Mouse (Mus musculus) heart, embryonic 11.5 days (tissue): Measurements from ENCODE around the gene Cfd. TPM values are rescaled to one million over a fixed set of nuclear protein-coding genes. Genes with fewer than 3 reads are reported as not detected.

Source experiments
- ATAC-seq: fragments of 200-750 bp; cut with Nextera tagmentation; replicated peaks from 2 replicates; pipeline ENCODE4 v1.8.0; 2017; ENCODE audit warnings: moderate library complexity; ENCODE audit not compliant: insufficient number of reproducible peaks, low FRiP score, low TSS enrichment
- H3K27ac ChIP-seq: fragments of 300-500 bp; sonication (generic); 2 replicates; pipeline ENCODE4 v1.5.1; 2014; ENCODE audit warnings: mild to moderate bottlenecking, low read depth, low read length
- H3K27me3 ChIP-seq: fragments of 300-500 bp; sonication (generic); 2 replicates; pipeline ENCODE4 v1.6.1; 2014; ENCODE audit warnings: mild to moderate bottlenecking, low read length, mixed read lengths; ENCODE audit not compliant: control insufficient read depth, insufficient read depth
- H3K36me3 ChIP-seq: fragments of 300-500 bp; sonication (generic); 2 replicates; pipeline ENCODE4 v1.6.1; 2014; ENCODE audit warnings: mild to moderate bottlenecking, low read length, moderate library complexity, mixed read lengths; ENCODE audit not compliant: control insufficient read depth, insufficient read depth
- H3K4me1 ChIP-seq: fragments of 300-500 bp; sonication (generic); 2 replicates; pipeline ENCODE4 v1.6.1; 2014; ENCODE audit warnings: low read length; ENCODE audit not compliant: control insufficient read depth, insufficient read depth
- H3K4me2 ChIP-seq: fragments of 300-500 bp; sonication (generic); 2 replicates; pipeline ENCODE4 v1.6.1; 2014; ENCODE audit warnings: mild to moderate bottlenecking, moderate library complexity
- H3K4me3 ChIP-seq: fragments of 300-500 bp; sonication (generic); 2 replicates; pipeline ENCODE4 v1.5.1; 2014; ENCODE audit warnings: low read depth, low read length
- H3K9ac ChIP-seq: fragments of 300-500 bp; sonication (generic); 2 replicates; pipeline ENCODE4 v1.6.1; 2014; ENCODE audit warnings: mild to moderate bottlenecking, low read depth, low read length, moderate library complexity
- H3K9me3 ChIP-seq: fragments of 300-500 bp; sonication (generic); replicated peaks from 2 replicates; pipeline ENCODE4 v1.6.1; 2016; ENCODE audit warnings: low read length; ENCODE audit not compliant: control insufficient read depth
- WGBS: fragments of 180-500 bp; shearing (Covaris S2); extraction: QIAGEN DNeasy Blood & Tissue Kit; methylation state at CpG from one replicate; pipeline ENCODE4 v1.1.7; 2014; ENCODE audit not compliant: insufficient replicate concordance; 5-methylcytosine and 5-hydroxymethylcytosine counted together
- polyA plus RNA-seq: library from polyadenylated mRNA; unstranded; fragments of >200 nt; fragmentation: Nextera tagmentation; extraction: Ambion mirVana; gene quantifications from 2 replicates; pipeline ENCODE4 v1.2.1, GENCODE M21; 2014

The Cfd gene
- polyA plus RNA-seq, 1 experiment from 2014 or later = not detected

DNA sequence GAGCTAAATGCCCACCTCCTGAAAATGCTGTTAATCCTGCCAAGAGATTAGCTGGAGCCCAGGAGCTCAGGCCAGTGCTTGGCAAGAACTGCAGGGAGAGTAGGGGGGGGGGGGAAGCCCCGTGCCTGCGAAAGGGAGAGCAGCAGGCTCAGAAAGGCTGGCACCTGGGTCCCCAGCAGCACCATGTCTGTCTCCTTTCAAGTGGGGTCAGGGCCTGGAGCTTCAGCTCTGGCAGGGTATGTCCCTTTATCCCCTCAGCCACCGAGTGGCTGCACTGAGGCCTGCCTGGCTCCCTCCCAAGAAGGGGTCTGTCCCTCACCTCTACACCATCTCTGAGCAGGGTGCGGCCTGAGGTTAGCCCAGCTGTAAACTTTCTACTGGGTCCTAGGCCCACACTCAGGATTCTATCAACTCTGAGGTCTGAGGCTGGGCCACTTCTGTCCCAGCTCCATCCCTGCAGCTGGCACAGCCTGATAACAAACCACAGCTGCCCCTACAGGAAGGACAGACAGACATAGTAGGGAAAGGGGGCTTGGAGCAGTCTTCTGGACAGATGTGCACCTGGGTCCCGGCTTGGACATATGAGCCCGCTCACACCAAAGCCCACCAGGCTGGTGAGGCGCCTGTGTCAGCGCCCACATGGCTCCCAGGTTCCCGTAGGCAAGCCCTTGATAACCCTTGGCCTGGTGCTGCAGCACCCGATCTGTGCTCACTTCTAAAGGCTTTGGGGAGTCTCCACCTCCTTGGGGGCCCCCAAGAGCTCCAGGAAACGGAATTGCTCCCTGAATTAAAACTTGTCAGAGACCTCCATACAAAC is 23.7 kb downstream of the Cfd start:
- Histone ChIP-seq H3K36me3 (peaks cover 7% of the 10 kb centered on the region; the same call in 1 of the 2 replicates), H3K9me3 (no peaks in the 10 kb centered on the region), H3K27me3 (peaks cover 19% of the 10 kb centered on the region), H3K4me2 (no peak overlapping the region), H3K9ac (peak overlapping the region; percentile 44; the same call in 1 of the 2 replicates), H3K4me3 (no peak overlapping the region), H3K4me1 (peaks cover 38% of the 10 kb centered on the region), H3K27ac (no peak overlapping the region)
- ATAC-seq = no peak
- 59% methylated on average over 11 of the region's 11 CpGs for WGBS

DNA sequence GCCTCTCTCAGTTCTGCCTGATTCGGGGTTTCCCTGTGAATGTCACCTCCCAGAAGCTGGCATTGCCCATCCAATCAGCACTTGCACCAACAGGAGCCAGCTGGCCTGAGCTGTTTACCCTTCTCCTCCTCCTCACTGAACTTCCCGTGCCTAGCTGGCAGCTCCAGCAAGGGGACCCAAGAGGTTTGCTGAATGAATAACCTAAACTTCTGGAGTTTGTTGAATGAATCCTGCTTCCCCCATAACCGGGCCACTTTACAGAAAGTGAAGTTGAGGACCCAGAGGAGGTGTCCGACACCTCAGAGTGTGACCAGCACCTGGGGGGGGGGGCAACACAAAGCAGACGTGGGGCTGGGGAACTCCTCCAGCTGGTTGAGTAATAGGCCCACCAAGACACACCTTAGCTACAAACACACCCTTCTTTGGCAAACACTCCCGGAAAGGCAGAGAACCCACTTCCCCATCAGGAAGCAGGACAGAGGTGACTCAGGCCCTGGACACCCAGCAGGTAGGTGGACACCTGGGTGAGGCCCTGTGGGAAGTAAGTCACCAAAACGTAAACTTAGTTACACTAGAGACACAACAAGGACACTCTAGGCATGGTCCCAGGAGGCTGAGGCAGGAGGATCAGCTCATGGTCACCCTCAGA is 24.4 kb downstream of the Cfd start:
- WGBS = 67% methylated on average over 7 of the region's 7 CpGs
- Histone ChIP-seq H3K36me3 (peaks cover 7% of the 10 kb centered on the region; the same call in 1 of the 2 replicates), H3K4me3 (no peak overlapping the region), H3K27ac (no peak overlapping the region), H3K4me2 (no peak overlapping the region), H3K9ac (no peak overlapping the region), H3K27me3 (peaks cover 27% of the 10 kb centered on the region), H3K9me3 (no peaks in the 10 kb centered on the region), H3K4me1 (peaks cover 40% of the 10 kb centered on the region)
- ATAC-seq = no peak

GRCm38 (mm10) chr10:79916081-79916480 is 25.4 kb downstream of the Cfd start:
- H3K36me3 ChIP-seq = peaks cover 4% of the 10 kb centered on the region; the same call in 1 of the 2 replicates
- ATAC-seq = no peak
- WGBS = 8% methylated on average over 8 of the region's 8 CpGs
- peaks cover 44% of the 10 kb centered on the region for H3K4me1 ChIP-seq
- H3K27ac ChIP-seq = no peak overlapping the region; the same call in 1 of the 2 replicates
- peak overlapping the region; percentile 84 for H3K9ac ChIP-seq
- peak overlapping the region; percentile 87 for H3K4me2 ChIP-seq
- no peaks in the 10 kb centered on the region for H3K9me3 ChIP-seq
- peak overlapping the region; percentile 80 for H3K4me3 ChIP-seq
- peaks cover 37% of the 10 kb centered on the region for H3K27me3 ChIP-seq

- 3% methylated on average over 42 of the region's 42 CpGs for WGBS
- H3K27me3 ChIP-seq = peaks cover 46% of the 10 kb centered on the region
- peak within 1 kb of the TSS; percentile 84 for H3K9ac ChIP-seq
- H3K9me3 ChIP-seq = no peaks in the 10 kb centered on the region
- H3K4me3 ChIP-seq = peak within 1 kb of the TSS; percentile 80
- no peaks in the 10 kb centered on the region for H3K36me3 ChIP-seq
- ATAC-seq = peak; percentile 83
- peak within 1 kb of the TSS; percentile 87 for H3K4me2 ChIP-seq
- H3K4me1 ChIP-seq = peaks cover 51% of the 10 kb centered on the region
- H3K27ac ChIP-seq = peak within 1 kb of the TSS; percentile 25
Observed at GRCm38 (mm10) chr10:79916808-79917531, 26.3 kb downstream of the Cfd start, which contains the start of gene Kiss1r. Gene Kiss1r, plus strand, starts transcription at chr10:79916971.

- H3K27me3 ChIP-seq = peaks cover 52% of the 10 kb centered on the region
- peaks cover 51% of the 10 kb centered on the region for H3K4me1 ChIP-seq
- peak overlapping the region; percentile 87 for H3K4me2 ChIP-seq
- no peak overlapping the region for H3K9ac ChIP-seq
- no peaks in the 10 kb centered on the region for H3K36me3 ChIP-seq
- H3K27ac ChIP-seq = no peak overlapping the region
- H3K4me3 ChIP-seq = peak overlapping the region; percentile 80
- 62% methylated on average over 5 of the region's 5 CpGs for WGBS
- no peaks in the 10 kb centered on the region for H3K9me3 ChIP-seq
- no peak for ATAC-seq
Observed at GRCm38 (mm10) chr10:79917532-79918100, 27.0 kb downstream of the Cfd start.

DNA sequence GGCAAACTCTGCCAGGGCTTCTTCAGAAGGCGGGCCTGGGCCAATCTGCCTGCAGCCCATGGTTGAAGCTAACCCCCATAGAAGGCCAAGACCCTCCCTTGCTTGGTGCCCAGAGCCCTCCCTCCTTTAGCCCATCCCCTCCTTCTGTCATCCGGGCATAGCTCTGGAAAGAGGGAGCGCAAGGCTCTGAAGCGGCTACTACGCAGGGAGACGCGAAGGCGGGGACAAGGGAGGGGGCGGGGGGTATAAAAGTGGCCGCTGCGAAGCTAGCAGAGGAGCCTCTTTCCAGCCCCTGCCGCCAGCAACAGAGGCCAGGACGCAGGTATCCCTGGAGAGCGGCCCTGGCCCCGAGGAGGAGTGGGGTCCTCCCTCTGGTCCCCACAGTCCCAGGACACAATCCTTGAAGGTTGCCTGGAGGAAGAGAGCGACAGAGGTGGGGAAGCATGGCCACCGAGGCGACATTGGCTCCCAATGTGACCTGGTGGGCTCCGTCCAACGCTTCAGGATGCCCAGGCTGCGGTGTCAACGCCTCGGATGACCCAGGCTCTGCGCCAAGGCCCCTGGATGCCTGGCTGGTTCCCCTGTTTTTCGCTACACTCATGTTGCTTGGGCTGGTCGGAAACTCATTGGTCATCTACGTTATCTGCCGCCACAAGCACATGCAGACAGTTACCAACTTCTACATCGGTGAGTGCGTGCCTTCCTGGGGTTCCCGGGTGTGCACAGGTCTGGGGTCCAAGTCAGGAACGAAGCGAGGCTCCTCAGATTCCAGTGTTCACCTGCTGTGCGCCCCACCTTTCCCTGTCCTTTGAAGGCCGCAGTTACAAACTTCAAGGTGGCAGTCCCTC is 27.8 kb downstream of the Cfd start:
- ATAC-seq = no peak

DNA sequence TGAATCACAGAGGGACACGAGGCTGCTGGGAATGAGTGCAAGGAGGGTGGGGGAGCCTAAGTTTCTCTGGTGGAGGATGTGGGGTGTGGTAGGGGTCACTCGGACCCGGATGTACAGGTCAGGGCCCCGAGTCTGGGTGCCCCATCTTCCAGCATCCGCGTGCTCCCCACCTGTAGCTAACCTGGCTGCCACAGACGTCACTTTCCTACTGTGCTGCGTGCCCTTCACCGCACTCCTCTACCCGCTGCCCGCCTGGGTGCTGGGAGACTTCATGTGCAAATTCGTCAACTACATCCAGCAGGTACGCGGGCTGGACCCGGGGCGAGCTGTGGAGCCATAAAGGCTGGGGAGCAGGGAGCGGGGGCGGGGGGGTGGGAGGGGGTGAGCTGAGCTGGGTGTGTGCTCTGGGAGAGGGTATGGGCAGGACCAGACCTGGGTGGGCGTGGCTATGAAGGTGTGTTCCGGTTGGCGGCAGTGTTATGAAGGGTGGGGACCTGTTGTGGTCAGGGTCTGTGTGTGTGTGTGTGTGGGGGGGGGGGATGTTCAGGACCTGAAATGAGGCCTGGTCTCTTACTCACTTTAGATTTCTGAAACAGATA is 28.7 kb downstream of the Cfd start:
- Histone ChIP-seq H3K27ac (no peak overlapping the region), H3K4me2 (peak overlapping the region; percentile 60), H3K27me3 (peaks cover 63% of the 10 kb centered on the region), H3K9me3 (no peaks in the 10 kb centered on the region), H3K36me3 (no peaks in the 10 kb centered on the region), H3K9ac (peak overlapping the region; percentile 28; the same call in 1 of the 2 replicates), H3K4me3 (peak overlapping the region; percentile 19; the same call in 1 of the 2 replicates), H3K4me1 (peaks cover 46% of the 10 kb centered on the region)
- WGBS = 4% methylated on average over 21 of the region's 21 CpGs
- ATAC-seq = no peak

More for the DNA sequence above, 27.8 kb downstream of the Cfd start:
- Histone ChIP-seq H3K9ac (peak overlapping the region; percentile 31; the same call in 1 of the 2 replicates), H3K9me3 (no peaks in the 10 kb centered on the region), H3K36me3 (no peaks in the 10 kb centered on the region), H3K27ac (no peak overlapping the region), H3K27me3 (peaks cover 61% of the 10 kb centered on the region), H3K4me1 (peaks cover 51% of the 10 kb centered on the region), H3K4me3 (peak overlapping the region; percentile 13), H3K4me2 (peak overlapping the region; percentile 60)
- WGBS = 5% methylated on average over 35 of the region's 35 CpGs
